Comparison of ENCODE assay signal across 8 mouse cellular contexts in the genomic region with DNA sequence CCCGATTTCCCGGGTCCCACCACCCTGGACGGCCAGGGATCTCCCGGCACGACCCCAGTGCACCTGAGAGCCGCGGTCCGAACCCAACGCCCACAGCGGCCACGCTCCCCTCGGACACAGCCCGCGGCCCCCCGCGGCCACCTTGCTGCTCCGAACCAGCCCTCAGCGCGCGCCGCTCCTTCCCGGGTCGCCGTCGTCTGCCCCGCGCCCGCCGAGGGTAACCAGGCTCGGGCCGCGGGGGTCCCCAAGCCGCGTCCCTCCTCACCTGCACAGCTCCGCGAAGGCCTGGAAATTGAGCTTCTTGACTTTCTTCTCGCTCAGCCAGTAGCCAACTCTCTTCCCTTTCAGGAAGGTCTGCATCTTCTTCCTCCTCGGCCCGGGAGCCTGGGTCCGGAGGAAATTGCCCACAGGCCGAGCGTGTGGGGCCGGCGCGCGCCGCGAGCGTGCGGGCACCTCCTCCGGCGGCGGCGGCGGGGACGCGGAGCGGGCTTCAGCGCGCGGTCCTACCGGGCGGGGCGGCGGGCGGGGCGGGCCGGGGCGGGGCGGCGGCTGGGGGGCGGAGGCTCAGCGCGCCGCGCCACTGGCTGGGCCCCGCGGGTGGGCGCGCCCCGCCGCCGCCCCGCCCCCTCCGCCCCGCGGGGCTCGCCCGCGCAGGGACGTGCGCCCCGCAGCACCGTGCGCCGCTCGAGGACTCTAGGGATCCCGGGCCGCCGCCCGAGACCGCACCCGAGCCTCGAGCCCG. TPM values are rescaled to one million over a fixed set of nuclear protein-coding genes. Genes with fewer than 3 reads are reported as not detected.
A peak's percentile ranks its signal among the peaks of the same experiment; 100 is the strongest.
DNase-seq lines count a peak whose midpoint lies in the region; ATAC-seq lines count a peak whose summit lies in the region.

A gene (minus strand): TSS at position 474 of the 742 bp plus-strand sequence.

- H3K36me3 ChIP-seq in limb, embryonic 15.5 days = no peaks in the 10 kb centered on the region
- no peaks in the 10 kb centered on the region for H3K36me3 ChIP-seq in midbrain, embryonic 15.5 days (replicated peaks)
- H3K36me3 ChIP-seq in stomach, embryonic 14.5 days (ENCODE audit: control insufficient read depth, insufficient read depth, low read length) = no peaks in the 10 kb centered on the region

- H3K4me2 ChIP-seq in limb, embryonic 15.5 days = peak within 1 kb of the TSS; percentile 94
- peak within 1 kb of the TSS; percentile 75 for H3K4me2 ChIP-seq in midbrain, embryonic 15.5 days
- H3K4me2 ChIP-seq in stomach, embryonic 14.5 days (replicated peaks; ENCODE audit: low read depth, low read length) = peak within 1 kb of the TSS; percentile 93

- peak within 1 kb of the TSS; percentile 91 for H3K27ac ChIP-seq in limb, embryonic 15.5 days
- peak within 1 kb of the TSS; percentile 91 for H3K27ac ChIP-seq in midbrain, embryonic 15.5 days
- peak within 1 kb of the TSS; percentile 76 for H3K27ac ChIP-seq in stomach, embryonic 14.5 days (ENCODE audit: low read length)

- peak within 1 kb of the TSS; percentile 86 for H3K9ac ChIP-seq in limb, embryonic 15.5 days
- H3K9ac ChIP-seq in midbrain, embryonic 15.5 days = peak within 1 kb of the TSS; percentile 67
- peak within 1 kb of the TSS; percentile 54 for H3K9ac ChIP-seq in stomach, embryonic 14.5 days (replicated peaks; ENCODE audit: low read depth, low read length)

- H3K4me3 ChIP-seq in limb, embryonic 15.5 days = peak within 1 kb of the TSS; percentile 71
- H3K4me3 ChIP-seq in midbrain, embryonic 15.5 days = peak within 1 kb of the TSS; percentile 79
- H3K4me3 ChIP-seq in stomach, embryonic 14.5 days (ENCODE audit: low read depth, low read length) = peak within 1 kb of the TSS; percentile 71

- peak; percentile 42 for DNase-seq in kidney, adult 11 months
- DNase-seq in kidney, adult 9 months = no peak
- DNase-seq in cerebellum, postnatal 25 days = peak; percentile 77 to 87
- peak; percentile 67 for DNase-seq in gastrocnemius, postnatal 10 days
- DNase-seq in kidney, adult 18-20 months = peak; percentile 56

- peak; percentile 85 for ATAC-seq in limb, embryonic 15.5 days (ENCODE audit: insufficient number of reproducible peaks, low FRiP score, low TSS enrichment, low read depth)
- peak; percentile 91 for ATAC-seq in midbrain, embryonic 15.5 days (replicated peaks)
- peak; percentile 92 for ATAC-seq in stomach, embryonic 14.5 days (ENCODE audit: insufficient number of reproducible peaks, insufficient read depth, low FRiP score, low read depth)

- WGBS in limb, embryonic 15.5 days = under 1% methylated on average over 81 of the region's 105 CpGs
- WGBS in midbrain, embryonic 15.5 days = under 1% methylated on average over 86 of the region's 105 CpGs
- WGBS in stomach, embryonic 14.5 days = under 1% methylated on average over 91 of the region's 105 CpGs

- peaks cover 7% of the 10 kb centered on the region; the same call in 1 of the 2 replicates for H3K27me3 ChIP-seq in limb, embryonic 15.5 days
- no peaks in the 10 kb centered on the region for H3K27me3 ChIP-seq in midbrain, embryonic 15.5 days (replicated peaks)
- H3K27me3 ChIP-seq in stomach, embryonic 14.5 days (ENCODE audit: control insufficient read depth, insufficient read depth, low read length) = no peaks in the 10 kb centered on the region

- no peaks in the 10 kb centered on the region for H3K9me3 ChIP-seq in limb, embryonic 15.5 days
- H3K9me3 ChIP-seq in midbrain, embryonic 15.5 days = no peaks in the 10 kb centered on the region
- H3K9me3 ChIP-seq in stomach, embryonic 14.5 days (ENCODE audit: control insufficient read depth, low read depth, low read length) = no peaks in the 10 kb centered on the region

- H3K4me1 ChIP-seq in limb, embryonic 15.5 days = peaks cover 44% of the 10 kb centered on the region
- peaks cover 42% of the 10 kb centered on the region for H3K4me1 ChIP-seq in midbrain, embryonic 15.5 days
- H3K4me1 ChIP-seq in stomach, embryonic 14.5 days (ENCODE audit: control insufficient read depth, insufficient read depth, low read length) = peaks cover 26% of the 10 kb centered on the region

RNA-seq across cellular contexts. Expression of the gene that starts here (rescaled TPM):
- 1 to 10 TPM; 5.6 to 6.0 TPM for total RNA-seq in gastrocnemius, postnatal 10 days (2021)
- 10.1 and 10.9 TPM in 2 replicates for polyA plus RNA-seq in limb, embryonic 15.5 days (2015; fragmentation: Nextera tagmentation; extraction: Ambion mirVana)
- 34.1 and 34.6 TPM in 2 replicates for polyA plus RNA-seq in midbrain, embryonic 15.5 days (2015; fragmentation: Nextera tagmentation; extraction: Ambion mirVana)
- polyA plus RNA-seq in stomach, embryonic 14.5 days (2014; fragmentation: Nextera tagmentation; extraction: Ambion mirVana) = 15.9 and 17.1 TPM in 2 replicates
